Mouse (Mus musculus) embryo, embryonic 11 days (tissue): Measurements from ENCODE around the gene Gm15446.
"Not testable (repeated sequence)": the region's sequence is repeated elsewhere in the genome, so short reads cannot be mapped to it uniquely, and the experiment has no call there.

Experiments used
- DNase-seq: peaks from one replicate; pipeline ENCODE4 v3.0.0-alpha.2; 2015

Gm15446 gene

DNA sequence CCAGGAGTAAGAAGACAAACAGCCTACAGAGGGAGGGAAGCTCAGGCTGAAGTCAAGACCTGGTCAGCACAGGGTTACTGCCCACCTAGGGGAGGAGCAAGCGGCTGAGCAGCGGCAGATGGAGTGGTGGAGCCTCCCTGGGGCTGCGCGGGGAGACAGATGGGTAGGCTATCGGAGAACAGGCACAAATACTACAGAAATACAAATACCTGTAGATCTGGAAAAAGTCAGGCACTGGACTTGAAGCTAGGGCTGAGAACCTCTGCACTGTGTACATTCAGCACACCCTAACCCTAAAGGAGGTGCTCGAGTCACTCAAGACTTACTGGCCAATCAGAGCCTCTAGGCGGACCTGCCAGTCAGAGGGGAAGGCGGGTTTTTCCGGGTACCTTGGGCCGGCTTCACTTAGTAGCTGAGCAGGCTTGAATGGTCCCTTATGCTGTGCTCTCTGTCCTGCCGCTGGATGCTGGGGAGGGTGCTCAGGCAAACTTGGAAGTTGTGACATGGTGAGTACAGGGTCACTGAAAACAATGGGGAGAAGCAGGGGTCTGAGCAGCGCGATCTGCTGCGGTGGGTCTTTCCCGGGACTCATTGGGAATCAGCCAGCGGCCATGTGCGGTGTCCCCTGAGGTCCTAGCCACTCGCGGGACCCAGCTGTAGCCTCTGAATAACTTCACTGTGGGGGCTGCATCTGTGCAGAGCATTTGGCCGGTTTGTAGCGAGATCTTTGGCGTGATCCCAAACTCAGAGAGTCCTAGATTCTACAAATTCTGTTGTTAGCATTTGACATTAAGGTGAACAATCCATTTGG, at the start of gene Gm15446:
Gene Gm15446, plus strand, starts transcription at position 140 of the 811 bp plus-strand sequence.
- peak; percentile 90 for DNase-seq

DNA sequence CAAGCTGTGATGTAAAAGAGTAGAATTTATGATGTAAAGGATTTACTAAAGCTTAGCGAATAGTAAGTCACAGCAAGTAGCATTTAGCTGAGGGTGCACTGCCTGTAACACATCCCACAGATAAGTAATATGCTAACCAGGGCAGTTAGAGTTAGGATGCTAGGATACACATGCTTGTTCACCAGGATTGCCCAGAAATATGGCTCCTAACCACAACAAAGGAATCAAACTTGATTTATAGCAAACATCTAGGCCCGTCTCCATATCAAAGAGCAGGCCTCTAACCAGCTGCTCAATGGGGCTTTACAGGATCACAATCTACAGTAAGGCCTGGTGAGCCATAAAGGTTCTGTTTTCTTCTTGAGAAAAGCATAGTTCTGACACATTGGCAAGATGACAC, 929 bp downstream of the Gm15446 start:
- DNase-seq: peak; percentile 7

GRCm38 (mm10) chr5:109924936-109925335, 1.7 kb downstream of the Gm15446 start:
- no peak for DNase-seq

- no peak for DNase-seq
Observed at GRCm38 (mm10) chr5:109950281-109950680, 27.1 kb downstream of the Gm15446 start.

- DNase-seq: not testable (repeated sequence)
Observed at GRCm38 (mm10) chr5:109980743-109981142, 57.5 kb downstream of the Gm15446 start.
